Comparison of ENCODE assay signal across 26 mouse cellular contexts in genomic region chr10:91730062-91730461, GRCm38 (mm10).
"Had no signal": no experiment of that assay in that cellular context is flagged by ENCODE, and none has a peak within 500 bp of the region (broad histone marks: within the 10 kb centered on the region; RNA-seq: fewer than 3 reads in every experiment).

No protein-coding gene starts in this region.

- H3K9ac ChIP-seq: heart, embryonic 12.5 days; hindbrain, embryonic 12.5 days; hindbrain, embryonic 14.5 days; intestine, embryonic 15.5 days; limb, embryonic 12.5 days had no signal

- H3K27ac ChIP-seq: gastrocnemius, adult 2 months; heart, embryonic 10.5 days; hindbrain, embryonic 10.5 days; hindbrain, embryonic 12.5 days; hindbrain, embryonic 14.5 days; intestine, embryonic 15.5 days; layer of hippocampus, adult 2 months; left cerebral cortex, adult 2 months; limb, embryonic 10.5 days; limb, embryonic 12.5 days had no signal

- H3K27me3 ChIP-seq: heart, embryonic 12.5 days; hindbrain, embryonic 12.5 days; intestine, embryonic 15.5 days; limb, embryonic 12.5 days had no signal

- H3K4me3 ChIP-seq: gastrocnemius, adult 2 months; heart, embryonic 10.5 days; heart, embryonic 12.5 days; hindbrain, embryonic 10.5 days; hindbrain, embryonic 12.5 days; intestine, embryonic 15.5 days; layer of hippocampus, adult 2 months; left cerebral cortex, adult 2 months; limb, embryonic 10.5 days; limb, embryonic 12.5 days had no signal

- H3K4me1 ChIP-seq: heart, embryonic 12.5 days; hindbrain, embryonic 12.5 days; intestine, embryonic 15.5 days; limb, embryonic 10.5 days; limb, embryonic 12.5 days had no signal

- H3K36me3 ChIP-seq: heart, embryonic 10.5 days; heart, embryonic 12.5 days; hindbrain, embryonic 10.5 days; hindbrain, embryonic 12.5 days; intestine, embryonic 15.5 days; limb, embryonic 10.5 days; limb, embryonic 12.5 days had no signal

- DNase-seq: gastrocnemius, adult 2 months; gastrocnemius, postnatal 10 days; gastrocnemius, postnatal 25 days; heart, adult 18-20 months; heart, postnatal 10 days; heart, postnatal 4 days; kidney, adult 18-20 months; kidney, adult 8-10 months; kidney, postnatal 10 days; kidney, postnatal 25 days; kidney, postnatal 4 days; liver had no signal

- H3K4me2 ChIP-seq: heart, embryonic 12.5 days; hindbrain, embryonic 12.5 days; hindbrain, embryonic 14.5 days; intestine, embryonic 15.5 days; limb, embryonic 12.5 days; liver, embryonic 11.5 days had no signal

- ATAC-seq: hindbrain, embryonic 16.5 days; inflammation-experienced regulatory T-cells, adult 6 months; intestine, embryonic 15.5 days; intestine, postnatal 0 days had no signal

- H3K9me3 ChIP-seq: heart, embryonic 10.5 days; heart, embryonic 12.5 days; hindbrain, embryonic 10.5 days; hindbrain, embryonic 12.5 days; intestine, embryonic 15.5 days; limb, embryonic 10.5 days; limb, embryonic 12.5 days had no signal
